Mouse (Mus musculus) layer of hippocampus, adult 6 months (tissue): ENCODE data around the gene Apol9b. TPM values are rescaled to one million over a fixed set of nuclear protein-coding genes. Genes with fewer than 3 reads are reported as not detected.

Experiments used
- long read RNA-seq, 2 experiments: library from polyadenylated mRNA; unstranded; transcript quantifications; one replicate each; pipeline ENCODE4 v2.0.0; 2019 to 2020
- polyA plus RNA-seq: library from polyadenylated mRNA; unstranded; fragments of <200 nt; fragmentation: Nextera tagmentation; gene quantifications from 2 replicates; pipeline ENCODE4 v1.2.3, GENCODE M21; 2021

Gene Apol9b
- polyA plus RNA-seq, result 0.20 and 0.33 TPM in 2 replicates
- long read RNA-seq, experiment 1, result 0 reads
- long read RNA-seq, experiment 2, result 0 reads

GRCm38 (mm10) chr15:77728739-77729138 is at the start of gene Apol9b:
Apol9b (plus strand) TSS chr15:77729039.

DNA sequence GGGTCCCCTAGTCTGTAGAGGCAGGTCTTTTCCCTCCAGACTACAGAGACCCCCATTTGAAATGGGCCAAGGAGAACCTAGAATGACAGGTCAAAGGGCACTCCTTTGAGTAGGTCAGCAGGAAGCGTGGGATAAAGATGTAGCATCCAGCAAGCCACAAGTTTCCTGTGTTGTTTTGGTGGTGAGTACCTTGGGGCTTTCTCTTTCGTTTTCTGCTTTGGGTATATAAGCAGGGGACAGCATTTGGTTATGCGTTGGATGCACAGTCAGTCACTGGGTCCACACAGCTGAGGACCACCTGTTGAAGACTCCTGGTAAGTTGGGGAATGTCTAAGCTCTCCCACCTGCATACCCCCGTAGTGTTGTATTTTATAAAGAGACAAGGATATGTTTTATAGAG is 30.2 kb upstream of the Apol9b start, which contains the start of gene Apol7e:
TSS of gene Apol7e (plus strand) at position 202 of the 400 bp plus-strand sequence.

DNA sequence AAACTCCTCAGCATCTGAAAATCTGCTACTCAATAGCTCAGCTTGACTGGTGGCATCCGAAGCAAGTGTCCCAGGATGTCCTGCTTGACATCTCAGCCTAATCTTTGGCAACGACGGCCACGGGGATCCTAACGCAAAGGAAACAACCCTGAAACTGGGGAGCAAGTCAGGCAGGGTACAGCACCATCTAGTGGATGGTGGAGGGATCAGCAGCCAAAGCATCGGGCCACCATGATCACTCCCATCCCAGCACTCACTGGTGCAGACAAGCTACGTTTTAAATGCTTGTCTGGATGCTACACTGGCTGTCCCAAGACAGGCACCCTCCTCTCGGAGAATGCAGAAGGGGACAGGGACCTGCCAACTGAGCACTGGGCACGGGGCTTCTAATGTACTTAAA is 28.0 kb downstream of the Apol9b start, which contains the start of gene Apol8:
TSS of gene Apol8 (minus strand) at position 156 of the 400 bp plus-strand sequence.

Other genes starting within 250 kb of the Apol9b start
- gene Apol11a, start 220.8 kb upstream of the Apol9b start, polyA plus RNA-seq, result not detected in 2 replicates
- not detected in 2 replicates for gene Apol7c, start 195.7 kb upstream of the Apol9b start, polyA plus RNA-seq
- gene 1700025B11Rik, start 167.1 kb upstream of the Apol9b start, polyA plus RNA-seq, result not detected in 2 replicates
- gene Apol10b, start 132.9 kb upstream of the Apol9b start, polyA plus RNA-seq, result 0.16 TPM in 1 of 2 replicates, not detected in the other
- not detected in 2 replicates for gene Gm36245, start 129.8 kb upstream of the Apol9b start, polyA plus RNA-seq
- not detected in 2 replicates for gene Apol11b, start 85.8 kb upstream of the Apol9b start, polyA plus RNA-seq
- 0.13 TPM in 1 of 2 replicates, not detected in the other for gene Apol7e, start 30.2 kb upstream of the Apol9b start, polyA plus RNA-seq
- gene Apol8, start 28.0 kb downstream of the Apol9b start, polyA plus RNA-seq, result 1.3 and 2.1 TPM in 2 replicates
- gene Myh9, start 113.1 kb downstream of the Apol9b start, polyA plus RNA-seq, result 11.0 and 12.9 TPM in 2 replicates
- gene Txn2, start 200.0 kb downstream of the Apol9b start, polyA plus RNA-seq, result 330 and 344 TPM in 2 replicates
- gene Foxred2, start 227.7 kb downstream of the Apol9b start, polyA plus RNA-seq, result 5.4 and 6.4 TPM in 2 replicates
- 97.5 and 106 TPM in 2 replicates for gene Eif3d, start 241.8 kb downstream of the Apol9b start, polyA plus RNA-seq